Mouse (Mus musculus) layer of hippocampus, adult 9-11 months (tissue): Measurements from ENCODE around the gene Cadm1.
A peak's percentile ranks its signal among the peaks of the same experiment; 100 is the strongest.

Experiments
- DNase-seq: peaks from one replicate; pipeline ENCODE4 v3.0.0; 2022

The Cadm1 gene

DNA sequence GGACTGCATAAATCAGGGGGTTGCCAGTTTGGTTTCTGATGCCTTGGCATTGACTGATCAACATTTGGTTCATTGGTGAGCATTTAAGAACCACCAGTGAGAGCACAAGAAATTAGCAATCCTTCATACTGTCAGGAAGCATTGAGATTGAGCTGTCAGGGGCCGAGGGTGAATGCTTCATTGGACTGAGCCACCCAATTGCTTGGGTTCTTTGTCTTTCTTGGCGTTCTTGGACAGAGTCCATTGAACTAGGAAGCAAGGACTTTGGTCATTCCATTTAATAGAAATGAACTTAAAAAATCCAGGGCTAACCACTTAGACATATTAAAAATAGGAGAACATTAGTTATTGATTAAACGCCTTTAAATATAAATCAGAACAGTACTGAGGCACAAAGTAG lies 214.9 kb downstream of the Cadm1 start:
- no peak for DNase-seq

DNA sequence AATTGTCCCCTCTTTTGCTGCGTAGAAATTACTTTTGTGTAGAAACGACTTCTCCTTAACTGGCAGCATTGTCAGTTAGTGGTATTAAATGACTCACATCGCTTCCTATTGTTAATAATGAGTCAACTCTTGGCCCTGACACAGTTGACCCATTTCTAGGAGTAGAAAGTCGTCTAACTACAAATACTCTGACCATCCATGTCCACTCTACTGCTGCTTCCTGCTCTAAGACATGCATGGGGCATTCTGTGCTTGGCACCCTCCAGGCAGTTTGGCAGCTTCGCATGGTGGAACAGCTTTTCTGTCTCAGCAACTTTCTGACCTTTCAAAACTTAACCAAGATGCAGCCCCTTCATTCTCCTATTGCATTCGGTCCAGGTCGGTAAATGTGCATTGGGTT lies 215.7 kb downstream of the Cadm1 start:
- DNase-seq = no peak

DNA sequence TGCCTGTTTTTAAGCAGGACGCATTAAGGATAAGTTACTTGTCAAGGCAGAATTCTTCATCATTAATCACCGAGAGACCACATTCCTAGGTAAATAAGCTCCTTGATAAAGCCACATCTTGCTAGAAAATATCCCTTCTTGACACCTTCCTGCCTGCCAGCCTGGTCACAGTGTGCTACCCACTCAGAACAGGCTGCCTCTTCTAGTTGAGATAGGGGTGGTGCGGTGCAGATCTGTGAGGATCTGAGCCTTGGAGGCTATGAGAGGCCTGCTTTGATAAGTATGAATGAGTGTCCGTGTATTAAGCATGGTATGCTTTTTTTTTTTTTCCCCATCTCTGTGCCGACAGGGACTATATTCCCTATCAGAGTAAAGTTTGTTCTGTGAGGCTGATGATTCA lies 219.2 kb downstream of the Cadm1 start:
- DNase-seq = no peak

DNA sequence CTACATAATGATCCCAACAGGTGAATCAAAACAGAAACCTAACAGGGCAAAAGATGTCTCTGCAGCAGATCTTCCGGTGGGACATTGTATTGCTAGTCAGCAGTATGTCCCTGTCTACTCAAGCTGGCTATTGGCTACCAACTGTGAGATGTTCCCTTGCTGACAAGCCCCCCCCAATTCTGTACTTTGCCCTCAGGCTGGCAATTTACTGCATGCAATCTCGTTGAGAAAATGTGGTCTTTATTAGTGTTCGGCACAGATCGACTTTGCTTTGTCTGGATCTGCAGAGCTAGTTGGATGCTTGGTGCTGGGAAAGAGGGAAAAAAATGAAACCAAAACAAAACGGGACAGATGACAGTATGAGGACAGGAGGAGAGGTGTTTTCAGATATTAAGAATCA lies 222.5 kb downstream of the Cadm1 start:
- no peak for DNase-seq

DNA sequence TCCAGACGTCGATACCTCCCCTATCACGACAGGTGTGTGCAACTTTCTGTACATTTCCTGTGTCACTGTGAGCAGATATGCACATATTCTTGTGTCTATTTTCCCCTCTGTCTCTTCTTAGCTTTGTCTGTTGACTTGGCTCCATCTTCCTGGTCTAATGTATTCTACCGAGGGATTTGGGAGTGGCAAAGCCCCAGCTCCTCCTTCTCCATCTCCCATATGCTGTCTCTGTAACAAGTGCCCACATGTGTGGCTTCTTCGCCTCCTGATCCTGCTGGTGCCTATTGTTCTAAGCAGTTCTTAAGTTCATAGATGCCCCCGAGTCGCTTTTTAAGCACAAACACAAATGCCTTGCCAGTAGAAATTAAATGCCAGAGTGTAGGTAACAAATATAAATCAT lies 223.2 kb downstream of the Cadm1 start:
- DNase-seq = no peak

DNA sequence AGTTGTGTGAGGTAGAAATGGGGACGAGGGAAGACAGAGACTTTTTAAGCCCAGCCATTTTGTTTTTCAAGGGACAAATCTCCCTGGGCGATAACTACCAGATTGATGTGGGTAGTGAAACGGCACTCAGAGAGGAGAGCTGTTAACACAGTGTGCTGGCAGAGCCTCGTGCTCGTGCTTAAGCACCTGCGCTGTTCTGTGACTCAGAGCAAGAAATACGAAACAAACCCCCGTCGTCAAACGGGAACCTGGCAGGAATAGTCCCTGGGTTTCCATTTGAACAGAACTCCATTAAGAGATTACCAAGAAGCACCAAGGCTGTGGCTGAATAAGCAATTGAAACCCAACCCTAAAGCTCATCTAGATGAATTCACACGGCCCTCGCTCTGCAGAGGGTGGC lies 225.1 kb downstream of the Cadm1 start:
- peak; percentile 87 for DNase-seq

DNA sequence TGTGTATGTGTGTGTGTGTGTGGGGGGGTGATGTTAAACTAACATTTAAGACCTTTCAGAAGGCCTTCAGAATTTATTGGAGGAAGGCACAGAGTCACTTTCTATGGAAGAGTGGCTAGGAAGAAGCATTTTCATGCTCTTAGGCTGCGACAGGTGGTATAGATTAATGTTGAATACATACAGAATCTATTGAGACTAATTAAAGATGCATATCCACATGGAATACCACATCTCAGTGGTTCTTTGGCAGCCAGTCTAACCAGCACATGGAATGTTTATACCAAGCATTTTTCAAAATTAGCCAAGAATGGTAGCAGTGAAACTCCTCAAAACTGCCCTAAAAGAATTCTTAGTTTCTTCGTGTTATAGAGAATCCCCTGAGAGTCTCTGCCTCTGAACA lies 227.8 kb downstream of the Cadm1 start:
- DNase-seq = no peak

DNA sequence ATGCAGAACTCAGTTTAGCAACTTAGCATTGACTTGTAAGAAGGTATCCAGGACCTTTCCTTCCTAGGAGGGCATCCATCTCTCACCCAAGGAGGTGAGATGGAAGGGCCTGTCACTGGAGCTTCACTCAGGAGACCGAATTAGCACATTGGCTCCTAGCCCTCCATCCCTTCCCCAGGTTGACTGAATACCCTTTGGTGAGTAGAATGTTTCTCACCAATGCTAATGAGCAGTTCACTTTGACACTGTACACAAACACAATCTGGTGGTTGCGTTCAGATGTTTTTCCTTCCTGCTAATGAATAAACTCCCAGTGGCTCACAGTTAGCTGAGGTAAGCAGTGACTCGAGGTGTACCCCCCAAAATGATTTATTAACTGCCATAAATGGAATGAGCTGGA lies 228.3 kb downstream of the Cadm1 start:
- no peak for DNase-seq

DNA sequence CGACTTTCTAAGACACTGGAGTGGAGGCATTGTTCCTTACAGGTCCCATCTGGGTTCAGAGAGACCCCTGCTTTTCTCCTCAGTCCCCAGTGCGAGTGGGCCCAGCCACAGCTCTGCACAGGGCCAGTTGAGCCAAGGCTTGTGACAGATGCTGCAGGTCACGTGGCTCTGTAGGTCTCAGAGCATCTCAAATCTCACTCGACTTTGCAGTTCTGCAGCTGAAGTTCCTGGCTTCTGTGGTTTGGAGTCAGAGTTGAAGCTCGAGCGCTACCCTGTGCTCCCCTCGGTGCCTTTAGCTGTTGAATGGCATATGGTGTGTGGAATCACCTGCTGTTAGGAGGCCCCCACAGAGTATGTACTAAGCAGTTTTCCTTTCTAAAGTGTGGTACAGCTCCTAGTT lies 229.8 kb downstream of the Cadm1 start:
- DNase-seq = no peak

DNA sequence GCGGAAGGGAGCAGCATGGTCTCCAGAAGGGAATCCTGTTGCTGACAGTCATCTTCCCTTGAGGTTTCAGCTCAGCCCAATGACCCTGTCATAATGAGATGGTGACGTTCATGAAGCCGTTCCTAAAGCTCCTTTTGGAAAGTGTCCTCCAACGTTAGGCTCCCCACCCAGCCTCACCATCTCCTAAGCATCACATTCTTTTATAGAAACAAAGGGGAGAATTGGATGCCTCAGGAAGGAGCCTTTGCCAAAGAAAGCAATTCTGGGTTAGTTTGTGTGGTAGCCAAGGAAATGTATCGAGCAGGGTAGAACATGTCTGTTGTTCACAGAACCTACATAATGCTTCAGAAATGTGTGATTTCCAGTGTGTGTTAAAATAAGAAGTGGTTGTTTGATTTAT lies 231.6 kb downstream of the Cadm1 start:
- no peak for DNase-seq

DNA sequence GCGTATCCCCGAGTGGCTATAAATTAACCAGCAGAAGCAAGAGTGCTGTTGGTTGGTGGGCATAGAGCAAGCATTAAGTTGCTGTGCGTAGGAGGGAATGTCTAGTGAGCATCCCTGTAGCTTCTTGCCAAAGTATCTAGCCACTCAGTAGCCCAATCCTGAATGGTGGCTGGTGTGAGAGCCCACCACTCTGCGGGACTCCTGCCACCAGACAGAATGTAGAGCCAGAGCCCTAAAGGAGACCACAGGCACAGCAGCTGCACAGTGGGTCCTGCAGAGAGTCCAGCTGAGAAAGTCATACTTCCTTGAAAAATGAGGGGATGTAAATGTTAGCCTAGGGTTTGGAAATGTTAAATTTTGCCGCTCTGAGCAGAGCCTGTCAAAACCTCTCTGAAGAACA lies 232.9 kb downstream of the Cadm1 start:
- no peak for DNase-seq

DNA sequence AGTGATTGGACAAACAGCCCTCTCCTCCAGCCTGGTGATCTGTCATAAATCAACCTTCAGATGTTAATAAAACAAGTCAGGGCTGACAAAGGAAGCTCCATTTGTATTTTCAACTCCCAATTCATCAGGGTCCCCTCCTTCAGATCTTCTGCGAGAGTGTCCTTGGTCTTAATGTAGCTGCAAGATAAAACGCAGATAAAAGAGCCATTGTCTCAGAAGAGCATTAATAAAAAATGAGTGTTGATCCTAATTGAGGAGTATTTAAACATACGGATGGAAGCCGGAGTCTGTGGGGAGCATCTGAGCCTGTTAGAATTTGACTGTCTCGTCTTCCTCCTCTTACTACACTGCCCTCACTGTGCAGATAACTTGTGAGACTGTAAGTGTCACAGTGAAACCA lies 234.9 kb downstream of the Cadm1 start:
- no peak for DNase-seq

DNA sequence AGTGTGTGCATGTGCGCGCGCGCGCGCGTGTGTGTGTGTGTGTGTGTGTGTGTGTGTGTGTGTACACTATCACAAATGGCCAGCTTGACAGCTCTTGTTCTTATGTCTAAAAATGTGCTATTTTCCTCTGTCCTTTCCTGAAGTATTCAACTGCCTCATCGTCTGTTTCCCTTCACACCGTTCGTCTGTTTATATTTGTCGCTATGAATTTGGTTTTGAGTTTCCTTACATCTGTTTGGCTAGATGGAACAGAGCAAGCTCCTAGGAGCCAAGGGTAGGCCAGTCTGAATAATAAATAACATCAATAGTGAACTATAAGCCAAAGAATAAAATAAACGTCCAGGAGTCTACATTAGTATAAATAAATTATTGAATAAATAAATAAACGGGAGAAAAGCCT lies 235.3 kb downstream of the Cadm1 start:
- no peak for DNase-seq

DNA sequence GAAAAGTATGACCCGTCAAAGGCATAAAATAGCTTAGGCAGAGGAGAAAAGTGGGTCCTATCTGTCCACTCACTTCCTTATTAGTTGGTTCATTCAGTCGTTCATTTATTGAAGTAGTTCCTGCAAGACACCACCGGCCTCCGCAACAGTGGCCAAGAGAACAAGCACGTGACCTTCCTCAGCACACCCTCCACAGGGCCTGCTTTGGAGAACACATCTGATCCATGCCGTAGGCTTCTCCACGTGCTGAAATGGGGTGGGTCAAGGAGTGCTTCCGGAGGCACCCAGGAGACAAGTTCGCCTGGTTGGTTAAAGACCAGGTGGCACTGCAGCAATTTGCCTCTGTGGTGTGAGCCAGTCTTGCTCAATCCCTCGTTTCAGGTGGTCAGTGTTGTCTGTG lies 236.4 kb downstream of the Cadm1 start:
- DNase-seq = no peak

DNA sequence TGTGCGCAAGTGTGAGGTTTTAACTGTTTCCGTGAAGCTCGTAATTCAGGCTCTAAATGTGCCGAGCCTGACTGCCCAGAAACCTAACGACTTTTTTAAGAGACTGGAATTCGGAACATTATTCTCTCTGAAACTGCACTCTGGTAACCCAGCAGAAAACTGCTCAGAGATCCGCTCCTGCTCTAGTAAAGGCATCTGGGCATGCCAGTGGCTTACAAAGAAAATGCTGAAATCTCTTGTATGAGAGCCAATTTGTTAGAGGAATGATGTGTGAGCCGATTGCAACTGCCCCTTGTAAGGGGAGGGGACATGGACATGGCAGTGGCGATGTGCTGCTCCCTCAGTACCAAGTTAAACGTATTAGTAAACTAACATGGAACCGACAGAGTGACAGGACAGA lies 240.9 kb downstream of the Cadm1 start:
- DNase-seq = no peak

DNA sequence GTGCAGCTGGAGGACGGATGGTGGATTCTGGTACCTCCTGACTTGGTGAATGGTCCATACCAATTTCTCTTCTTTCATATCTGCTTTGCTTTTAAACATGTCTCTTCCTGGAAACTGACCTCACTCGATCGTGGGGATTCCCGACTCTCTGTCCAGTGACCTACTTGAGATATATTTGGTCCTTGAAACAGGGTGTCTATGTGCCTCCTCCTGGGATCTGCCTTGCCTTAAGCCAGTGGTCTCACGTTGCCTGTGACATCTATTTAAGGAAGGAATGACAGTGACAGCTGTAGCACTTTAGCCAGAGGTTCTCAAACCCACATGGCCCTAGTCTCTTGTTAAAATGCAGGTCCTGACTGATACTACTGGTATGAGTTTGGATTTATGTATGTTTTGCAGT lies 242.0 kb downstream of the Cadm1 start:
- no peak for DNase-seq

DNA sequence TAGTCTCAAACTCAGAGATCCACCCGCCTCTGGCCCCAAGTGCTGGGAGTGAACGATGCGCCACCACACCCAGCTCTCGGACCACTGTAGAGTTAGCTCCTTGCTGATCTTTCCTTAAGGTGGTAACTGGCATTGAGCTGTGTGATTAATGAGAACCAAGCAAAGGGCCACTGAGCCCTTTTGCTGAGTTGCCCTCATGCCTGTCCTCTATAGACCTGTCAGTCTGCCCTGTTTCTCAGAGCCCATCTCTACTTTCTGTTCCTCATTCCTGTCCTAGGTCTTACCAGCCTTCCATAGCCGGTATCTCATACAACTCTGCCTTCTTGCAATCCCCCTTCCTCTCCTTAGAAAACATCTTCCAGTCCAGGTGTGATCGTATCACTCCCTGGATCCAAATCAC lies 242.8 kb downstream of the Cadm1 start:
- no peak for DNase-seq

DNA sequence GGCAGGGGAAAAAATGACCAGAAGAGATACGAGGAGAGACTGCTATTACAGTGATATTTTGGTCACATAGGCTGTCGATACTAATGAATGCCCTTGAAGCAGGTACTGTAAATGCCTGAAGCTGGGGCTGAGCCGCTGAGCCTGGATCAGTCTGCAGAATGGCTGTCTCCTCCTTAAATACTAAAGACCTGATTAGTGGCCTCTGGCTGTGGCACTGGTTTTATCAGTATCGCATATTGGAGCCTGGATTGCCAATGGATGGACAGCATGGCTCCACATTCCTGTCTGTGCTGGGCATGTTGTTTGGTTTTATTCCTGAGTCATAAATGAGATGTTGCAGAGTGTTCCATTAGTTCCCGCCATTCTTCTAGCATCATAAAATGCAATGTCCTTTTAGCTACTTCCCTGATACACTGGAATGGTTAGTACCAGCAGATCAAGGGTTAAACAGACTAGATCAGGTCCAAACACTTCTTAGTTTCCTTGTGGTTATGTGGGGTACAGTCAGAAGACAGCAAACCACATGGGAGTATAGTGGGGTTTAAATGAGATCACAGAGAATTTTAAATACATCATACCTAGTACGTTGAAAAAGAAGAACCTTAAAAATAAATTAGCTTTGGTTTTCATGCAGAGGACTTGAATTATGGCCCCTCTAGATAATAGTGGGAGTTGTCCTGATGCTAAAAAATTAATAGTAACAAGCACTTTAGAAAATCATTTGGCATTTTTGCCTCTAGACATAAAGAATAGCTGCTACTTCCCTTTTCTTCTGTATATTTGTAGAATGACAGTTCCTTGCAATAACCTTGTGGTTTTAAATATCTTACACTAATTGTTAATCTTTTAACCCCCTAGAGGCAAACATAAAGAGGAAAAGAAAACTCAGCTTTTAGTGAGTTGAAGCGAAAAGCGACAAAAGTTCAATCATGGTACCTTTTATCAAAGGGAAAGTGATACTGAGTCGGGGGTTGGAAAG lies 247.3 kb downstream of the Cadm1 start:
- DNase-seq = no peak

DNA sequence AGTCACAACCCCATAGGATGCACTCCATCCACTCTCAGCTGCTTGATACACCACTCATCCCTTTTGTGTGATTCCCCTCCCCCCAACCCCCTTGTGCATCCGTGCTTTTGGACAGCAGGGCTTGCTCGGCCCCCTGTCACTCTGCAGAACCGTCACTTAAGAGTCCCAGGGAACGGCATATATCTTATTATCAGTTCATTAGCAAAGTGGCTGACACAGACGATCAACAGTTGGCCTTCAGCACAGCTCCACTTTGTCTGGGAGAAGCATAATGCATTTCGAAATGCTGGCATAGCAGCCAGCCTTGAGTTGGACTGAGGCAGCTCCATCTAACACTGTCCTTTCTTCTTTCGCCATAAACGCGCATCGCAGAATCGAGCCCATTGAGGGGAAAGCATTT lies 248.5 kb downstream of the Cadm1 start:
- no peak for DNase-seq

DNA sequence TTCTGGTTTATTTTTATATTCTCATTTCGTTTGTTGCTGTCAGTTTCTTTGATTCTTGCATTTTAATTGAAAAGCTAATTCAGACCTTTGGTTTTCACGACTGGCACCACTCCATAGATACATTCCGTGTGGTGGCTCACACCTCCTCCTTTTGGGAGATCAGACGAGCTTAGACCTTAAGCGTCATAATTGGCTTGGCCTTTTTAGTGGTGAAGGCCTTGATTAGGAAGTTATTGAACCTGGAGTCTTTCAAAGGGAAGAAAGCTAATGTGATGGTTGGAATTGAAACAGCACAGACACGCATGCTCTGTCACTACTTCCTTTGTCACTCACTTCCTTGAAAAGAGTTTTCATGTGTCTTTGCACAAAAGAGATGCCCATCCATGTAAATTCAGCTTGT lies 249.3 kb downstream of the Cadm1 start:
- no peak for DNase-seq

DNA sequence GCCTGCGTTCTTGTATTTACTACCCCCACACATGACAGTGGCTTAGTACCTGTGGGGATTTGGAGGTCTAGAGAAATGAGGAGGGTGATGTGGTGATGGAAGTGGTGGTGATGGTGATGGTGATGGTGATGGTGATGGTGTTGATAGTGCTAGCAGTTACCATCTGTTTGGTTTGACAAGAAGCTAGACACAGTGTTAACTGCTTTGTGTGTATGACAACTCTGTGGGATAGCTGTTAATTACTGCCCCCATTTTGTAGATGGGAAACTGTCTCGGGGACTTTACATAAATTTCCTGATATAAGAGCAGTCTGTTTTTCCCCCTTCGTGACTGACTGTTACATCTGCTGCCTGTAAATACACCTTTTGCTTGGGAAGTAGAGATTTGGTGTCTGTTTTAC lies 256.7 kb downstream of the Cadm1 start:
- no peak for DNase-seq

DNA sequence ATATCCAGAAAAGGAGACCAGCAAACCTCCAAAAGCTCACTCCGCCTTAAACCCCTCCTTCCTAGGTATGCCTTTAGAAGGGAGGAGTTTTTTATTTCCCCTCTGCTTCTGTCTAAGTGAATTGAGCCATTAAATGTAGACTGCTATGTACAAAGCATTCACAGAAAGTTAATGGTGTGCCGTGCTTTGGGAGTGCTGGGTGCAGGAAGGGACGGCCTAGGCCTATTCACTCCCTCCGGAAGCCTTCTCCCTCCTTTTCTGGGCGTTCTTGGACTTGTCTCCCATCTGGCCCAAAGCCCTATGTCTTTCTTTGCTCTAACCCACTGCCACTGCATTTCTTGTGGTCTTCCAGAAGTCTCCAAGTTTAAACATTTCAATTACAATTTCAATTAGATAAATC lies 268.5 kb downstream of the Cadm1 start:
- no peak for DNase-seq

DNA sequence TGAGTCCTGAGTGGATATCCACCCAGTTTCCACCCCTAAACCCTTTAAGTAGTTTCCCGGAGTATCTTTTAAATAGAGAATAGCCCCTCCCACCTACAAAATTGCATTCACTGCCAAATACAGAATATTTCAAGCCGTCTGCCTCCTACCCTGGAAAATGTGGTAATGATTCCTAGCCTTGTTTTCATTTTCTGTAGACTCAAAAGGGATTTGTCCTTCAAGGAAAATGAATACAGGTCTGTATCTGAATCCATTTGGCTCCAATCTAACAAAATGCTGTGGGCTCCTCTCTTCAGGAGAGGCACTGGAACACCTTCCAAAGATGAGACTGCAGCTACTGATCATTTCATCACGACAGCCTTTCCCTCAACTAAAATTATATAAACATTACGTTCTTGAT lies 271.3 kb downstream of the Cadm1 start:
- no peak for DNase-seq

DNA sequence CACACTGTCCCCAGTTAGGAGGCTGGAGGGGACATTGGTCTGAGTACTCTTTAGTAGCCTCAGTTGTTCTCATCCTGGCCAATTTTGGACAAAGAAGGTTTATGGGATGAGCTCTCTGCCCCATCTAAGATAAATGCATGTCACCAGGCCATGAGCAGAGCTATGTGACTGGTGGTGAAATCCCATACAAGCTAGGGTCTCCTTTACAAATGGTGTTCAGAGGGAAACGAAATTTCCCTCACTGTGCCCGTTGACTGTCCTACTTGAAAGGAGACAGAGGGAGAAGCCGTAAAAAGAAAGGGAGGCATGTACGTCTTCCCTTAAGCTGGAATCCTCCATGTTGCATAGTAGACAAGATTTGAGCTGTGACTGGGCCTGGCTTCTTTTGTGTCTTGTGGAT lies 272.6 kb downstream of the Cadm1 start:
- DNase-seq = no peak

DNA sequence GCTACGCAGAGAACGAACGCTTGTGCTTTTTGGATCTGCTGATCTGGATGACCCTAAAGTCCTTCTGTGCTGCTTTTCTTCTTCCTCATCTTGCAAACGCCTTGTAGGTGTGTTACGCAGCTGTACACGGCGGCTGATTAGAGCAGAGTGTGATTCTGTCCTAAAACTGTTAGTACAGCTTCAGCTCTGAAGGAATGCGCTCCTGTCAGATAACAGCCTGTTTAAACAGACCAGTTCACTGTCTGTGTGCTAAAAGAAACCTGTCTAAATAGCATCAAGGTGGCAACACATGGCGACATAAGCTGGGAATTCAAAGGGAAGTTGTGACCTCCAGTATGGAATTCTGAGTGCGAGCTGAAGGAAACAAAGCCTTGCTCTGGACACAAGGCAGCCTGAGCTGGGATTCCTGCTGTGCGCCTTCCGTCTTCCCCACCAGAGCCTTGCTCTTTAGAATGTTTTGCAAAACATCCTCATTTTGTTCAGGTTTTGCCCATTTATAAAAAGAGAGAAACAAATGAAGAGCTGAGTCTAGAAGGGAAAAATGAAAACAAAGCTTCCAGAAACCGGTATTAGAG lies 273.6 kb downstream of the Cadm1 start:
- DNase-seq = no peak
